Mouse (Mus musculus) testis, adult 2 months (tissue): ENCODE measurements around the gene Ift43.

Source experiments
- CTCF ChIP-seq: fragments of 200-500 bp; IDR thresholded peaks from 2 replicates; pipeline ENCODE4 v1.5.1; 2012; ENCODE audit warnings: low read depth, mild to moderate bottlenecking, inconsistent platforms, low read length, moderate library complexity; ENCODE audit not compliant: control insufficient read depth, insufficient read depth, insufficient replicate concordance
- POLR2A ChIP-seq: fragments of 200-500 bp; IDR thresholded peaks from 2 replicates; pipeline ENCODE4 v1.6.1; 2012; ENCODE audit warnings: low read depth, mild to moderate bottlenecking, inconsistent platforms, low read length, moderate library complexity; ENCODE audit not compliant: control insufficient read depth

- TF ChIP-seq POLR2A: no peak
- no peak for TF ChIP-seq CTCF
Measured at GRCm38 (mm10) chr12:86046141-86046540, 36.2 kb upstream of the Ift43 start.
